In the genomic region with DNA sequence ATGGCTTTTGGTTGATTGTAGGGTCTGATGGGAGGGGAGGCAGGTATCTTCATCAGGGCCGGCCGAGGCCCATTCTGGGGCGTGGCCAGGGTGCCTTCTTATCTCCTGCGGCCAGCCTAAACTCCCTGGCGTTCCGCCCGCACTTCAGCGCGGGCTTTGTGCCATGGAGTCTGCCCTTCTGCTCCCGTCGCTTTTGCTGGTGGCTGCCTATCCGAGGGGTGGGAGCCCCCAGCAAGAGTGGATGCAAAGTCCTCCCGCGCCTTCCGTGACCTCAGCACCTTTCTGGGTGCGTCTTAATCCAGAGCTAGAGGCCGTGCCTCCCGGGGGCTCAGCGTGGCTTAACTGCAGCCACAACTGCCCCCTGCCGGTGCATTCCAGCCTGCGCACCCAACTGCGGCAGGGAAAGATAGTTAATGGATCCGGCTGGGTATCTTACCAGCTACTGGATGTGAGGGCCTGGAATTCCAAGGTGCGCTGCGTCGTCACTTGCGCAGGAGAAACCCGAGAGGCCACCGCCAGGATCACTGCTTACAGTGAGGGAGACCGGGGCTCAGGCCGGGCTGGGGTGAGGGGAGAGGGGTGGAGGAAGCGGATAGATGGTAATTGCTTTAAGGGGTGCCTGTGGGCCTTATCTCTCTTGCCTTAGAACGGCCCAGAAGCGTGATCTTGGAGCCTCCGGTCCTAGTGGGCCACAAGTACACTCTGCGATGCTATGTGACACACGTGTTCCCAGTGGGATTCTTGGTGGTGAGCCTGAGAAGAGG, we compare ENCODE assay signal across 8 mouse cellular contexts. TPM values are rescaled to one million over a fixed set of nuclear protein-coding genes. Genes with fewer than 3 reads are reported as not detected.
DNase-seq lines count a peak whose midpoint lies in the region; ATAC-seq lines count a peak whose summit lies in the region.

Gene Icam4 (plus strand): TSS at position 83 of the 764 bp plus-strand sequence.

- peak within 1 kb of the TSS; percentile 54 for H3K9ac ChIP-seq in intestine, embryonic 15.5 days
- H3K9ac ChIP-seq in limb, embryonic 12.5 days (replicated peaks): peak within 1 kb of the TSS; percentile 42
- H3K9ac ChIP-seq in midbrain, embryonic 13.5 days (replicated peaks): 0 out of 2 replicates have a peak within 1 kb of the TSS, but pooled peaks have one; percentile 8

- peak within 1 kb of the TSS; percentile 49 for H3K4me3 ChIP-seq in intestine, embryonic 15.5 days (replicated peaks)
- H3K4me3 ChIP-seq in limb, embryonic 12.5 days (replicated peaks): peak within 1 kb of the TSS; percentile 51
- H3K4me3 ChIP-seq in midbrain, embryonic 13.5 days (replicated peaks): peak within 1 kb of the TSS; percentile 23

- no peak within 1 kb of the TSS for H3K27ac ChIP-seq in intestine, embryonic 15.5 days
- no peak within 1 kb of the TSS for H3K27ac ChIP-seq in limb, embryonic 12.5 days
- H3K27ac ChIP-seq in midbrain, embryonic 13.5 days: no peak within 1 kb of the TSS

- peaks cover 37% of the 10 kb centered on the region for H3K27me3 ChIP-seq in intestine, embryonic 15.5 days (replicated peaks)
- H3K27me3 ChIP-seq in limb, embryonic 12.5 days: peaks cover 82% of the 10 kb centered on the region
- H3K27me3 ChIP-seq in midbrain, embryonic 13.5 days: peaks cover 90% of the 10 kb centered on the region

- peak within 1 kb of the TSS; percentile 99 for H3K4me2 ChIP-seq in intestine, embryonic 15.5 days (replicated peaks)
- peak within 1 kb of the TSS; percentile 92 for H3K4me2 ChIP-seq in limb, embryonic 12.5 days
- H3K4me2 ChIP-seq in midbrain, embryonic 13.5 days (replicated peaks): peak within 1 kb of the TSS; percentile 48

- peak; percentile 84 for DNase-seq in layer of hippocampus, adult 11-12 months (ENCODE audit: low spot score)
- no peak for DNase-seq in layer of hippocampus, adult 9-10 months (ENCODE audit: low spot score)
- peak; percentile 36 to 71 for DNase-seq in cerebellum, postnatal 4 days (ENCODE audit: low spot score in 2 of 2)
- peak; percentile 73 for DNase-seq in gastrocnemius, postnatal 25 days
- DNase-seq in spleen, postnatal 14 days (ENCODE audit: low spot score in 2 of 2): peak; percentile 75 to 84

- no peaks in the 10 kb centered on the region for H3K9me3 ChIP-seq in intestine, embryonic 15.5 days
- no peaks in the 10 kb centered on the region for H3K9me3 ChIP-seq in limb, embryonic 12.5 days
- H3K9me3 ChIP-seq in midbrain, embryonic 13.5 days: no peaks in the 10 kb centered on the region

- H3K36me3 ChIP-seq in intestine, embryonic 15.5 days: no peaks in the 10 kb centered on the region
- no peaks in the 10 kb centered on the region for H3K36me3 ChIP-seq in limb, embryonic 12.5 days
- no peaks in the 10 kb centered on the region for H3K36me3 ChIP-seq in midbrain, embryonic 13.5 days

- peaks cover 39% of the 10 kb centered on the region for H3K4me1 ChIP-seq in intestine, embryonic 15.5 days (replicated peaks)
- H3K4me1 ChIP-seq in limb, embryonic 12.5 days (replicated peaks): peaks cover 47% of the 10 kb centered on the region
- peaks cover 45% of the 10 kb centered on the region for H3K4me1 ChIP-seq in midbrain, embryonic 13.5 days (replicated peaks)

- 2% methylated on average over 37 of the region's 37 CpGs for WGBS in intestine, embryonic 15.5 days
- 2% methylated on average over 37 of the region's 37 CpGs for WGBS in limb, embryonic 12.5 days
- WGBS in midbrain, embryonic 13.5 days: 2% methylated on average over 37 of the region's 37 CpGs

- peak; percentile 40 for ATAC-seq in intestine, embryonic 15.5 days
- ATAC-seq in limb, embryonic 12.5 days (ENCODE audit: insufficient number of reproducible peaks, insufficient read depth, low FRiP score, low TSS enrichment, low read depth): no peak
- peak; percentile 4; the same call in 1 of the 2 replicates for ATAC-seq in midbrain, embryonic 13.5 days

RNA-seq across cellular contexts. Expression of gene Icam4, which starts in this region (rescaled TPM):
- total RNA-seq in gastrocnemius, postnatal 25 days (2021): 1 to 10 TPM; 1.0 to 1.6 TPM
- polyA plus RNA-seq in intestine, embryonic 15.5 days (2015; fragmentation: Nextera tagmentation; extraction: Ambion mirVana): 2.9 and 3.0 TPM in 2 replicates
- 1.9 and 2.5 TPM in 2 replicates for polyA plus RNA-seq in limb, embryonic 12.5 days (2016; fragmentation: Nextera tagmentation; extraction: Ambion mirVana)
- polyA plus RNA-seq in midbrain, embryonic 13.5 days (2015; fragmentation: Nextera tagmentation; extraction: Ambion mirVana): 0.23 TPM in 2 replicates

Comparison
In these comparisons a context has a peak if more than half of its experiments do, and no peak if none do; other contexts are left out.
1. Peak in ATAC-seq, H3K4me3 ChIP-seq, H3K9ac ChIP-seq and H3K4me2 ChIP-seq in midbrain, embryonic 13.5 days; RNA of the gene not detected or under 1 TPM.
2. H3K4me2 ChIP-seq: peak in every context shown above with its lines; median percentile 99 in intestine, embryonic 15.5 days; 92 in limb, embryonic 12.5 days; 48 in midbrain, embryonic 13.5 days.